Mouse (Mus musculus) adrenal gland (tissue): ENCODE measurements around the gene Gtf2f1.

Experiments used
- intact Hi-C: fragments of 180-260 bp; cut with DNase I; formaldehyde crosslinking; loops from one replicate; pipeline ENCODE4 v1.15.1; 2025

Gtf2f1 gene

DNA sequence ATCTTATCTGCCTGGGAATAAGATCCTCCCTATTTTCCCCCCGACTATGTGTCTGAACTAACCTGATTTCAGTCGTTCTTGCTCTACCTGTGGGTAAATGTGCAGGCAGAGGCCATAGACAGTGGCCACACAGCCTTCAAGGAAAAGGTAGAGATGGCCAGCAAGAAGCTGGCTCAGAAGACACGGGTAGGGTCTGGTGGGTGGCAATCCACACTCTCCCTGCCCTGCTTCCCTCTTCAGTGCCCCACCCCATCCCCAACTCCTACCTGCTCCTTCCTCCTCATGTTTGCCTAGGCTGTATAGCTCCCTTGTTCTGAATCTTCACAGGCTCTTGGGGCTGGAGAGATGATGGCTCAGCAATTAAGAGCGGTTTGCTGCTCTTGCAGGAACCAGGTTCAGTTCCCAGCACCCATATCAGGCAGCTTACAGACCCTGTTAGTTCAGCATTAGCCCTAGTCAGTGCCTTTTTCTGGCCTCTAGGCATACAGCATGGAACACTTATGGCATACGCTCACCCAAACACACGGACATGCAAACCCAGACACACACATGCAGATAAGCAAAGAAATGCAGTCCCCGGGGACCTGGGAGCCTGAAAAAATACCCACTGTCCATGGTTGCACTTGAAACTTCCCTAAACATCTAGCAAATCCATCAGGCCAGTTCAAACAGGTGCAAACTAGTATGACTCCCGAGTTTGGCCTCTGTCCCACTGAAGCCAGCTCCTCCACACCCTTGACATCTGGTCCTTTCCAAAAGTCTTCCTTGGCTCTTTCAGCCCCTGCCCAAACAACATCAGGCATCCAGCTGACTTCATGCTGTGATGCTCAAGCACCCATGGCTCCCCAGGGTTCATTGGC, 34.3 kb downstream of the Gtf2f1 start:
- intact Hi-C loops, result no loop called here

DNA sequence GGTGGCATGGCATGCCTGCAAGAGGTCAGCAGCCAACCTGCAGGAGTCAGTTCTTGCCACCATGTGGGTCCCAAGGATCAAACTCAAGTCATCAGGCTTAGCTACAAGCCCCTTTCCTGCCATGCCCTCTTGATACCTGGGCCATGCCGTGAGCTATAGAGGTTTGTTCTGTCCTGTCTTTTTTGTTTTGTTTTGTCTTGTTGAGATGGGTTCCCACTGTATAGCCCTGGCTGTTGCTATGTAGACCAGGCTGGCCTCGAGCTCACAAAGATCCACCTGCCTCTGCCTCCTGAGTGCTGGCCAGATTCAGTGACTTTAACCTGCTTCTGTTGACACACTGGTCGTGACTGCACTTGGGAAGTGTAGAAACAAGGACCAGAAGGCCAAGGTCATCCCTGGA, 35.7 kb downstream of the Gtf2f1 start:
- intact Hi-C loops, result no loop called here

DNA sequence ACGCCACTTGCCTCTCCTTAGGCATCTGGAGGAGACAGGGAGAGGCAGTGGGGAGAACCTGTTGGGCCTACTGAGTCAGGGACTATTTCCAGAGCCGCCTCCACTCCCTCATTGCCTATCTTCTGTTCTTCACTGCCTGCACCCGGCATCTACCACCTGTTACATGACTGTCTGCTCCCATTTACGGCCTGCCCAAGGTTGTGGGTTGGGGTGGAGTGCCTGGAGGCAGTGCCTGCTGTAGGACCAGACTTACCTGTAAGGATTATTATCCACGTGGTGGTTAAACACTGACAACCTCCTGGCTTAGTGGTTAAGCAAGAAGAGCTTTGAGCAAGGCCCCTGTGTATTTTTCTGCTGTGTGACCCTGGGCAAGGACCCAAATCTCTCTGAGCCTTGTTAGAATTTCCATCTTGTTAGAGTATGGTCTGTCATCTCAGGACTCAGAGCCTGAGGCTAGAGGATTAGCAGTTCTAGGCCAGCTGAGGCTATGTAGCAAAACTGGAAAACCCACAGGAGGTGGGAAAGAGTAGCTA, 36.3 kb downstream of the Gtf2f1 start:
- intact Hi-C loops, result no loop called here

DNA sequence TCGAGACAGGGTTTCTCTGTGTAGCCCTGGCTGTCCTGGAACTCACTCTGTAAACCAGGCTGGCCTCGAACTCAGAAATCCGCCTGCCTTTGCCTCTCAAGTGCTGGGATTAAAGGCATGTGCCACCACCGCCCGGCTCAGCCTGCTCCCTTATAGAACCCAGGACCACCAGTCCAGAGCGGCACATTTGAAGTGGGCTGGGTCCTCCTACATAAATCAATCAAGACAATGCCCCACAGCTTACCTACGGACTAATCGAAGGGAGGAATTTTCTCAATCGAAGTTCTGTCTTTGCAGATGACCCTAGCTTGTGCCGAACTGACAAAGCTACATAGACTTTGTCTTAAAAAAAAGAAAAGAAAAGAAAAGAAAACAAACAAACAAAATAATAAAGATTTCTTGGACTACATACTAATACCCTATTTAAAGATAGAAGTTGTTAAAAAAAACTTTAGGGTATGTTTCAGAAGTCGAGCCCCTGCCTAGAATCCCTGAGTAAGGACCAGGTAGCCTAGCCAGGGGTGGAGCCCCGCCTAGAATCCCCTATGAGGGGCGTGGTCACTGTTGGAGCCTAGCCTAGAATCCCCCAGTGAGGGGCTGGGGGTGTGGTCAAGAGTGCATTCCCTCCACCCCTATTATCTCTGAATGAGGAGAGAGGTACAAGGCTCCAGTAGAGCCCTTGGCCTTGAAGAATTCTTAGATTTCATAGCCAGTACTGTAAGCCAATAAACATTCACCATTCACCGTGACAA, 37.0 kb downstream of the Gtf2f1 start:
- intact Hi-C loops, result no loop called here

DNA sequence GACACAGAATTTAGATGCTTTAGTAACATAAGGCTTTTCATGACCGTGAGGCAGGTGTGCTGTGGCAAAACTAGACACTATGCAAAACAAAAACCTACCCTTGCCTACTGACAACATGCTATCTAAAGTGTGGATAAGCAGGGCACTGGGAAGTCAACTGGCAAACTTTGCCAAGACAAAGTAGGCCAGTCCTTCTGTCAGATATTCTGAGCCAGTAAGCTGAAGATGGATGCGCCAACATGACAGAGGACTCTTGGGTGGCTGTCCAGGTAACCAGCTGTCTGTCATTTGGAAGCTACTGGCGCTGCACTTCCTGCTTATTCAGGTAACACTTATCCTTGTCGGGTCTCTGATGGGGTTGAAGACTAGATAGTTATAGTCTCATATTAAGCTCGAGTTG, 41.0 kb downstream of the Gtf2f1 start:
- intact Hi-C loops, result no loop called here

DNA sequence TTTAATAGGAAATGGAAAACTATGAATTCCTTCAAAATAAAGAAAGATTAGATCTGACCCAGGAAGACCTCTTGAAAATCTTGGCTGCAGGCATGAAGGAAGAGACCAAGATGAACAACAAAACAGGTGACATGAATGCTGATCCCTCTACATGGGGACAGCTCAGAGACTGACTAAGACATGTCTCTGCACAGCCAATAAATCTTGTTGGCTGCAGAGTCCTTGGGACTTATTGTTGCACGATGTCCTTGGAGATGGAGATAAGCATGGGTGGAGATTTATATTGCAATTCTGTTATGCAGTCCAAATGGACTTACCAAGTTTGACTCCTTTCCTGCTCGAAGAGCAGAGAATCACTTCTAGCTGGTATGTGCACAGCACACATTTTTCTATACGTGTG, 41.8 kb downstream of the Gtf2f1 start:
- intact Hi-C loops, result no loop called here

DNA sequence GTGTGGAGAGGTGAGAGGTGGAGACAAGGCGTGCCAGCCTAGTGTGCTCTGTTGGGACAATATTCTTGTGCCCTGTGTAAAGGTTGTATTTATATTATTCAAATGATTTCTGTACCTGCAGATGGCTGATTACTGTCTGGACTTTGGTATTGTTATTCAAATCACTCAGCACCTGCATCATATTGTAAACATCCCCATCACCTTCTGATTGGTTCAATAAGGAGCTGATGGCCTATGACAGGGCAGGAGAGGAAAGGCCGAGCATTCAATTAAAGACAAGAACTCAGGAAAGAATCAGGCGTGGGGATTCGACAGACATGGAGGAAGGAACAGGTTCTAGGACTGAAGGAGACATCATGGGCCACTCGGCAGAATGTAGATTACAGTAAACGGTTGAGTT, 47.4 kb downstream of the Gtf2f1 start:
- intact Hi-C loops, result no loop called here

DNA sequence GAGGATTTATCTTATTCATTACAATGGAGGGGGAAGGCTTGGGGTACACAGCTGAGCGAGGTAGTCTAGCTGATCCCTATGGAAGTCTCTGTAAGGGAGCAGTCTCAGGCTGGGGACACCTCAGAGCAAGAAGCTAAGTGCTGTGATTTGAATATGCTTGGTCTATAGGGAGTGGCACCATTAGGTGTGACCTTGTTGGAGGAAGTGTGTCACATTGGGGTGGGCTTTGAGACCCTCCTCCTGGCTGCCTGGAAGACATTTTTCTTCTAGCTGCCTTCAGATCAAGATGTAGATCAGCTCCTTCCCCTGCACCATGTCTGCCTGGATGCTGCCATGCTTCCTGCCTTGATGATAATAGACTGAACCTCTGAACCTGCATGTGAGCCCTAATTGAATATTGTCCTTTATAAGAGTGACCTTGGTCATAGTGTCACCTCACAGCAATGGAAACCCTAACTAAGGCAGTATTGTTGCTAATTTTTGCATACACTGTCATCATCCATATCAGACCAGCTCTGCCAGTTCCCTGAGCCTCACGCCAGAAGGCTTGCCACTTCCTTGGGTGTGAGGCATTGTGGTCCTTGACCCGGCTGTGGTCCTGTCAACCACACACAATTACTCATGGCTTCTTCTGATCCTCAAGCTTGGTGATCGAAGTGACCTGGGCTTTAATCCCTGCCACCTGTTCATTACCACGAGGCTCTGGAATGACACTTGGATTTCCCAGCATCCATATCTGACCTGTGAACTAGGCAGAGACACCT, 48.3 kb downstream of the Gtf2f1 start:
- intact Hi-C loops, result no loop called here

DNA sequence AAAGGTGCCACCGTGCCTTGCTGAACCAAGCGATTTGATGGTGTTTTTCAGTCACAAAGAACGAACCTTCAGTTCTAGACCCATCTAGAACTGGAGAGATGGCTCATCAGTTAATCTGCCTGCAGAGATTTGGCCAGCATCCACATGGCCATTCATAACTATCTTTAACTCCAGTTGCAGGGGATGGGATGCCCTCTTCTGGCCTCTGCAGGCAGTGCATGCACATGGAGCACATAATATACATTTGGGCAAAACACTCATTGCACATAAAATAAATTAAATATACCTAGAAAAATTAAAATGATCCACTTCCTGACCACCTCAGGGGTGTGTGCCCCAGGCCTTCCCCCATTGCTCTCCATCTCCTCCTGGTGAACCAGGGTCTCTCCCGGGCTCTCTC, 49.2 kb downstream of the Gtf2f1 start:
- intact Hi-C loops, result no loop called here

DNA sequence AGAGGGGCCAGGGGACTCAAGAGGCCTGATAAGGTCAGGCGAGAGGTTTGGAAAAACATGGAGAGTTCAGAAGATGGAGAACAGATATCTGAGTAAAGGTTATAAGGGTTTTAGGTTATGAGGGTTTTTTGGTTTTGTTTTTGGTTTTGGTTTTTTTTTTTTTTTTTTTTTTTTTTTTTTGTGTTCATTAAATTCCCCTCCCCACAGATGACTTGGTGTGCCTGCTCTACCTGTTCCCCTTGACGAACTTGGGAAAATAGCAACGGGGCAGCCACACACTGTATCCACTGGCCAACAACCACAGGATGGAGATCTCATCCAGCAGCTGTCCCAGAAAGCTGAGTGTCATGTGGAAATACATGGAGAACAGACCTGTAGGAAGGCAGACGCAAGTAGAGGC, 52.4 kb downstream of the Gtf2f1 start:
- intact Hi-C loops, result no loop called here

DNA sequence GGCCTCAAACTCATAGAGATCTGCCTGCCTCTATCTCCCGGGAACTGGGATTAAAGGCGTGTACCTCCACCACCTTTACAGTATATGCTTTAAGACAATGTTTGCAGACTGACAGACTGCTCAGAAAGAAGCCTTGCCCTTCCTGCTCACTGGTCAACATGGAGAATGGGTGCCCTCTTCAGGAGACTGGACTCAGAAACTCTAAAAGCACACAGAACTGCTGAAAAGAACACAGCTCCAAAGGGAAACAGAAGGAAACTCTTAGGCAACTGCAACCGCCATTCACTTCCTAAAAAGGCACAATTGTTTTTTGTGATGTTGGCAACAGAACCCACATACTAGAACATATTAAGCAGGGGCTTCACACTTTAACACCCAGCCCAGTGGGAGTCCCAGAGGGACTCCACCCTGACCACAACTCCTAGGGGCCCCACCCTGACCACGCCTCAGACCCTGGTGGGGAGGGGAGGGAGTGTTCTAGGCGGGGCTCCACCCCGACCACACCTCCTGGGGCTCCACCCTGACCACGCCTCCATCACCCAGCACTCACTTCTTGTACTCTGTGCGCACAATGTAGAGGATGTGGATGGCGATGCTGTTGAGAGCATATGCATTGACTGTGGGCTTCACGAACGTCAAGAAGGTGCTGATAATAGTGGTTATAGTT, 53.2 kb downstream of the Gtf2f1 start:
- intact Hi-C loops, result no loop called here

DNA sequence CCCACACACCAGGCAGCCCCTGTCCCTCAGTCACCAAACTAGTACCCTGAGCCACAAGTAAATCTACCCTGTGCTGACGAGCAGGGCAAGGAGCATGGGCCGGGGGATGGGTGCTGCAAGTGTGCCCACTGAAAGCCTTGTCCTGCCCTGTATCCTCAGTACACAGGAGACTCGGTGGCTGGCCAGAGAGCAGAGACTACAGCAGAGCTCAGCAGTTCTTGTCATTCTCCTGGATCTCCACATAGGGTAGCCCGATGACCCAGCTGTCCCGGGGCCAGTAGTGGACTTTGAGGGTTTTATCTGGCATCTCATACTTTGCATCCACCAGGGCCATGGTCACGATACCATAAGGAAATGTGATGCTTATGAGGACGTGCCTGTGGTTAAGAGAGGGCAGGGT, 56.2 kb downstream of the Gtf2f1 start:
- intact Hi-C loops, result loop anchor here (5.0 kb wide), 2 partner anchors 58 to 148 kb away; no protein-coding TSS in a partner anchor
